Comparison of ENCODE assay signal across 17 mouse cellular contexts in genomic region chr17:88936941-88937340, GRCm38 (mm10).
DNase-seq lines count a peak whose midpoint lies in the region; ATAC-seq and TF ChIP-seq lines count a peak whose summit lies in the region.
"Had no signal": no experiment of that assay in that cellular context is flagged by ENCODE, and none has a peak within 500 bp of the region (broad histone marks: within the 10 kb centered on the region; RNA-seq: fewer than 3 reads in every experiment).

No protein-coding gene starts in this region.

- TF ChIP-seq CTCF in hindbrain, postnatal 0 days (IDR thresholded peaks at IDR 0.05; ENCODE audit: low read depth), result no peak

- no peak for DNase-seq in neural tube, embryonic 11.5 days (ENCODE audit: low spot score)
- peak; percentile 13 for DNase-seq in hindbrain, embryonic 11.5 days (ENCODE audit: low spot score)
- DNase-seq in hindbrain, postnatal 0 days (ENCODE audit: low spot score), result peak; percentile 20
- DNase-seq in thymus, postnatal 36 days, result no peak
- no peak for DNase-seq in kidney, postnatal 36 days
- DNase-seq in spleen, postnatal 36 days (ENCODE audit: low spot score in 2 of 2), result no peak
- DNase-seq: cerebellum, adult 8-10 months; kidney, adult 11 months; kidney, postnatal 10 days; left cerebral cortex, postnatal 4 days; liver; thymus, postnatal 25 days had no signal

- no peak for ATAC-seq in neural tube, embryonic 11.5 days (ENCODE audit: insufficient read depth, low FRiP score, low TSS enrichment)
- ATAC-seq in neural tube, embryonic 15.5 days (ENCODE audit: low FRiP score), result no peak
- ATAC-seq in hindbrain, embryonic 11.5 days (ENCODE audit: low FRiP score), result no peak
- no peak for ATAC-seq in hindbrain, postnatal 0 days
- ATAC-seq in midbrain, embryonic 16.5 days, result no peak
- ATAC-seq: lung, postnatal 0 days had no signal

- peaks cover 7% of the 10 kb centered on the region for H3K4me1 ChIP-seq in neural tube, embryonic 11.5 days (ENCODE audit: control insufficient read depth, insufficient read depth, low read length)
- peaks cover 24% of the 10 kb centered on the region for H3K4me1 ChIP-seq in neural tube, embryonic 15.5 days
- H3K4me1 ChIP-seq in hindbrain, embryonic 11.5 days (replicated peaks; ENCODE audit: control insufficient read depth, insufficient read depth, low read length), result 0 out of 2 replicates have a peak, but pooled peaks cover 2% of the 10 kb centered on the region
- H3K4me1 ChIP-seq in hindbrain, postnatal 0 days (ENCODE audit: insufficient read depth, low read length), result peaks cover 14% of the 10 kb centered on the region
- peaks cover 26% of the 10 kb centered on the region for H3K4me1 ChIP-seq in midbrain, embryonic 16.5 days (ENCODE audit: control insufficient read depth, insufficient read depth, low read length)

- H3K27me3 ChIP-seq in neural tube, embryonic 11.5 days (ENCODE audit: control insufficient read depth, insufficient read depth, low read length), result no peaks in the 10 kb centered on the region
- H3K27me3 ChIP-seq in neural tube, embryonic 15.5 days (replicated peaks), result no peaks in the 10 kb centered on the region
- no peaks in the 10 kb centered on the region for H3K27me3 ChIP-seq in hindbrain, embryonic 11.5 days (ENCODE audit: control insufficient read depth, insufficient read depth, low read length)
- no peaks in the 10 kb centered on the region for H3K27me3 ChIP-seq in hindbrain, postnatal 0 days (ENCODE audit: insufficient read depth, low read length)
- H3K27me3 ChIP-seq in midbrain, embryonic 16.5 days (ENCODE audit: control insufficient read depth, insufficient read depth, low read depth, low read length), result no peaks in the 10 kb centered on the region

- H3K36me3 ChIP-seq in neural tube, embryonic 11.5 days (ENCODE audit: control insufficient read depth, insufficient read depth, low read length), result no peaks in the 10 kb centered on the region
- H3K36me3 ChIP-seq in neural tube, embryonic 15.5 days, result no peaks in the 10 kb centered on the region
- H3K36me3 ChIP-seq in hindbrain, embryonic 11.5 days (ENCODE audit: control insufficient read depth, insufficient read depth, low read length), result no peaks in the 10 kb centered on the region
- H3K36me3 ChIP-seq in hindbrain, postnatal 0 days (ENCODE audit: insufficient read depth, low read length), result no peaks in the 10 kb centered on the region
- no peaks in the 10 kb centered on the region for H3K36me3 ChIP-seq in midbrain, embryonic 16.5 days (ENCODE audit: control insufficient read depth, insufficient read depth, low read length)

- H3K4me3 ChIP-seq in neural tube, embryonic 11.5 days (ENCODE audit: low read depth, low read length), result no peak overlapping the region
- no peak overlapping the region for H3K4me3 ChIP-seq in neural tube, embryonic 15.5 days (replicated peaks)
- no peak overlapping the region for H3K4me3 ChIP-seq in hindbrain, embryonic 11.5 days (ENCODE audit: low read depth, low read length)
- H3K4me3 ChIP-seq in hindbrain, postnatal 0 days (ENCODE audit: low read length), result no peak overlapping the region
- no peak overlapping the region for H3K4me3 ChIP-seq in midbrain, embryonic 16.5 days (ENCODE audit: low read depth, low read length)
- H3K4me3 ChIP-seq: erythroblast, embryonic 14.5 days; left cerebral cortex, adult 2 months had no signal

- H3K9ac ChIP-seq in neural tube, embryonic 11.5 days (ENCODE audit: low read length), result no peak overlapping the region
- H3K9ac ChIP-seq in neural tube, embryonic 15.5 days (replicated peaks), result no peak overlapping the region
- H3K9ac ChIP-seq in hindbrain, embryonic 11.5 days (ENCODE audit: low read depth, low read length), result no peak overlapping the region
- no peak overlapping the region for H3K9ac ChIP-seq in hindbrain, postnatal 0 days (replicated peaks; ENCODE audit: low read length)
- no peak overlapping the region for H3K9ac ChIP-seq in midbrain, embryonic 16.5 days (ENCODE audit: low read depth, low read length)

- peak overlapping the region; percentile 78 for H3K27ac ChIP-seq in neural tube, embryonic 11.5 days (ENCODE audit: low read depth, low read length)
- H3K27ac ChIP-seq in neural tube, embryonic 15.5 days (replicated peaks), result no peak overlapping the region
- H3K27ac ChIP-seq in hindbrain, embryonic 11.5 days (ENCODE audit: low read depth, low read length), result peak overlapping the region; percentile 47
- no peak overlapping the region for H3K27ac ChIP-seq in hindbrain, postnatal 0 days
- H3K27ac ChIP-seq in midbrain, embryonic 16.5 days (ENCODE audit: low read length), result peak overlapping the region; percentile 83
- H3K27ac ChIP-seq: left cerebral cortex, adult 2 months had no signal

- H3K4me2 ChIP-seq in neural tube, embryonic 11.5 days (ENCODE audit: low read depth), result no peak overlapping the region
- H3K4me2 ChIP-seq in neural tube, embryonic 15.5 days, result no peak overlapping the region
- H3K4me2 ChIP-seq in hindbrain, embryonic 11.5 days (replicated peaks; ENCODE audit: low read depth, low read length), result no peak overlapping the region
- no peak overlapping the region for H3K4me2 ChIP-seq in hindbrain, postnatal 0 days (ENCODE audit: low read depth, low read length)
- no peak overlapping the region for H3K4me2 ChIP-seq in midbrain, embryonic 16.5 days (ENCODE audit: low read length)

- no peaks in the 10 kb centered on the region for H3K9me3 ChIP-seq in neural tube, embryonic 11.5 days (ENCODE audit: control insufficient read depth, low read length)
- H3K9me3 ChIP-seq in neural tube, embryonic 15.5 days (replicated peaks), result no peaks in the 10 kb centered on the region
- no peaks in the 10 kb centered on the region for H3K9me3 ChIP-seq in hindbrain, embryonic 11.5 days (ENCODE audit: control insufficient read depth, low read length)
- H3K9me3 ChIP-seq in hindbrain, postnatal 0 days (ENCODE audit: low read length), result no peaks in the 10 kb centered on the region
- H3K9me3 ChIP-seq in midbrain, embryonic 16.5 days (replicated peaks; ENCODE audit: control insufficient read depth, low read length, poor library complexity, severe bottlenecking), result no peaks in the 10 kb centered on the region

- WGBS in neural tube, embryonic 11.5 days, result 43% methylated on average over 3 of the region's 3 CpGs
- 33% methylated on average over 3 of the region's 3 CpGs for WGBS in neural tube, embryonic 15.5 days
- WGBS in hindbrain, embryonic 11.5 days, result 36% methylated on average over 3 of the region's 3 CpGs
- 36% methylated on average over 3 of the region's 3 CpGs for WGBS in hindbrain, postnatal 0 days
- WGBS in midbrain, embryonic 16.5 days, result 17% methylated on average over 3 of the region's 3 CpGs

Comparison
In these comparisons a context has a peak if more than half of its experiments do, and no peak if none do; other contexts are left out.
1. H3K27ac ChIP-seq: peak in neural tube, embryonic 11.5 days (single experiment), hindbrain, embryonic 11.5 days (single experiment) and midbrain, embryonic 16.5 days (single experiment); none in neural tube, embryonic 15.5 days (single experiment) and hindbrain, postnatal 0 days (single experiment).
2. DNase-seq: peak in hindbrain, embryonic 11.5 days (single experiment) and hindbrain, postnatal 0 days (single experiment); none in neural tube, embryonic 11.5 days (single experiment), thymus, postnatal 36 days (0 of 2), kidney, postnatal 36 days (0 of 2) and spleen, postnatal 36 days (0 of 2).